Mouse (Mus musculus) kidney, adult 8-10 months (tissue): Measurements from ENCODE around the gene Aldh8a1.
A peak's percentile ranks its signal among the peaks of the same experiment; 100 is the strongest.

Experiments
- DNase-seq, 2 experiments: peaks; one replicate each; pipeline ENCODE4 v3.0.0; 2022

Gene Aldh8a1

DNA sequence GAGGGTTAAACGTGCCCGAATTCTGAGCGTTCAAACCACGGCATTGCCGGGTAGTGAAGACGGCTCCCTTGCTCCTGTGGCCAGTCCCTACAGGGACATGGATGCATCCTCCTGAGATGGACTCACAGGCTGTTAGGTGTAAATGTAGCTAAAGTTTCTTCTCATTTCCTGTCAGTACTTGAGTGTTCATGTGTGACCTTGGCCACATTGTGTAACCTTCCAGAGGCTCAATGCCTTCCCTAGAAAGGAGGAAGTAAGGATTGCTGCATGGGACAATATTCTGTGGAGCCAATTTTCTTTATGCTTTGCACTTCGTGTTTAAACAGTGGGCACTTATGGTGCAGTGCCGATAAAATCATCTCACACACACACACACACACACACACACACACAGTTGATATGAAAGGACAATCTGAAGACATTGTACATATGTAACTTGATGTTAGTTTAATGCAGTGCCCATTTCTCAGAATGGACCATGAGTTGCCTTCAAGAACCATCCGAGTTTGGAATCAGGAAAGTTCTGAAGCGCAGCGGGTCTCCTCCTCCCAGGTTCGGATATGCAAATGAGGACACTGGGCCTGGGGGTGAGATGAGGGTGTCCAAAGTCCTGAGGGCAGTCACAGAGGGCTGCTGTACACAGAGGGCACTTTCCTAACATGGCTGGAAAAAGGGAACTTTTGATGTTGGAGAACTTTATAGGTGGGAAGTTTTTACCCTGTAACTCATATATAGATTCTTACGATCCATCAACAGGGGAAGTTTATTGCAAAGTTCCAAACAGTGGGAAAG lies at the start of gene Aldh8a1:
TSS of gene Aldh8a1 (plus strand) at position 610 of the 792 bp plus-strand sequence.
- DNase-seq = peak; percentile 73 to 77

DNA sequence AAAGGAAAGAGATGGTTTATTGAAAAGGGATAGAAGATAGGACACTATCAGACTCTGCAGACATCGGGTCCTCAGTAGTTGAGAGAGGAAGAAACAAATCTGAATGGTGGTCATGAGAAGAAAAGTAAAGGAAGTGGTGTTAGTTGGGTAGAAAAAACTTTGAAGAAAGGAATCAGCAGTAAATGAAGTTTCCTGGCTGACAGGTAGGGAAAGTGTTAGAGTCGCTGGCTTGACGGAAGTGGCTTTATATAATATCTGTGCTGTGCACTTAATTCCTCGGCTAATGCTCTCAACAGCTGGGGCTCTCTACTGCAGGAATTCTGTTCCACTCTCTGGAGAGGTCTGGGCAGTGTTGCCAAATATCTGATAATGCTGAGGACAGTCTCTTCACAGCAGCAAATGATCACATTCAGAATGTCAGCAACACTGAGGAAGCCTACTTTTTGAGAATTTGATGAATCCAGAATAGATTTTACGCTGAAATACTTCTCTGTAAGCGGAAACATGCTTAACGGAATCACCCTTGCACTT lies 49.4 kb upstream of the Aldh8a1 start:
- no peak for DNase-seq

DNA sequence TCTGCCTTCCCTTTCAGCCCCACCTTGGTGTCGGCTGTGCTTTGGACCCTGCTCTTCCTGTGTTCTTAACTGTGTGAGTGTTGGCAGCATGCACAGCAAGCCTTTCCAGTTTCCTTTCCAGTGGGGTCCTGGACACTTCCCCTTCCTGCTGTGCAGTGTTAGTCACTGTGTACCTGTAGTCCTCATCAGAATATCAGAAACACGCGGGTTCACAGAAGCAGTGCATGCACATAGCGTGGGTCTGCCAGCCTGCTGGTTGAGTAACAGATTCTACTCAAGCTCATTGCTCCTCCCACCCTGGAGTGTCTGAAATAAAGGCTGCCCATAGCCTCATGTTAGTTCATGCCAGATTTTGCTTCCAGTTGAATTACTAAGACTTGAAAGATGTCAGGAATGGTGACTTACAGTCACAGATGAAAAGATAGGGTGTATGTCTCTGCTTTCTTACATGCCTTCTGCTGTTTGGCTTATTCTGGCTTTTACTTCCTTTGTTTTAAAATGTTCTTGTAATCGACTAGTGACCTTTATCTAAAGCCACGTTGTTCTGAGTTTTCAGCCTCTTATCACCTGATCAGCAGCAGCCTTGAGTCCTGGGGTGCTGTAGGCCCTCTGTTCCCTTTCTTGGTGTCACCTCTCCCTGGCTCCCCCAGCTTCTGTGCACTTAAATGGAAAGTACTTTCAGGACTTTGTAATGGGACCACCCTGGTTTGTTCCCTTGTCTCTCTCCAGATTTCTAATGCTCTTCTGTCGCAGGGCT lies 42.6 kb upstream of the Aldh8a1 start:
- no peak for DNase-seq

DNA sequence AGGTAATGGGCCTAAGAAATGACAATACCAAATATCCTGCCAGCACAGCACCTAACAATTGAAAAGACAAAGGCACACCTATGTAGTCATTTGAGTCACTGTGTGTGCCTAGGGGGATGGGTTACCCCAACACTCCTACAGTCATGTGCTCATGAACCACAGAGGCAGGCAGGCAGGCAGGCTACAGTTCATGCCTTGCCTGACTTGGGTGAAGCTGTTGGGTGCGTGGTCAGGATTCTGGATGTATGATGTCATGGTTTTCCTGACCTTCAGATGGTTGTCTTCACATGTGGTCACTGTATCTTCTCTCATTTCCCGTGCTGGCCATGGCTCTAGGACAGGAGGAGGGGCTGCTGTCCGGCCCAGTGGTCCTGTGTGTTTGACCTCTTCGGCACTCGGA lies 41.6 kb upstream of the Aldh8a1 start:
- no peak for DNase-seq

DNA sequence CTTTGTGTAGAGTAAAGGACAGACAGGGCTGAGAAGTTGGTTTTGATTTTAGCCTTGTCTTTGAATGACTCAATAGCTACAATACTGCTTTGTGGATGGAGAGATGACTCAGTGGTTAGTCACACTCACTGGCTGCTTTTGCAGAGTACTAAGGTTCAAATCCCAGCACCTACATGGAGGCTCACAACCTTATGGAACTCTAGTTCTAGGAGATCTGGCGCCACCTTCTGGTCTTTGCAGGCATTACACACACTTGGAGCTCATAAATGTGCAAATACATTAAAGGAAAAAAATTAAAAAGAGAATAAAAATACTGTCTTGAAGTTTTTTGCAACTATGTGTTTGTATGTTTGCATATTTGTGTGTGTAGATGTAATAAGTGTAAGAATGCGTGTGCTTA lies 39.9 kb upstream of the Aldh8a1 start:
- DNase-seq = peak in 1 of 2 experiments; percentile 41

DNA sequence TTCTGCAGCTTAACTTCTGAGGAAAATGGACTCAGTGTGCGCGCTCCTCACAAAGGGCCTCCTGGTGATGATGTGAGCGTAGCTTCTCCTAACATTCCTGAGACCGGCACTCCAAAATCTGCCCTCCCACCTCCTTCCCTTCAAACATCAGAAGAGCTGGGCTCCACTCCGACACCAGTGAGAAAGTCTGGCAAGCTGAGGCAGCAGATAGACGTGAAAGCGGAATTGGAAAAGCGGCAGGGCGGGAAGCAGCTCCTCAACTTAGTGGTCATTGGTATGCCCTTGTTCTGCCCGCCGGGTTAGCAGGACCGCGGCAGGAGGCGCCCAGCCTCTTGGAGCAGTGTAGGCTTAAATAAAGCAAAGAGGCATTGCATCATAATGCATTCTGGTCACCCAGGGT lies 35.4 kb upstream of the Aldh8a1 start:
- no peak for DNase-seq

DNA sequence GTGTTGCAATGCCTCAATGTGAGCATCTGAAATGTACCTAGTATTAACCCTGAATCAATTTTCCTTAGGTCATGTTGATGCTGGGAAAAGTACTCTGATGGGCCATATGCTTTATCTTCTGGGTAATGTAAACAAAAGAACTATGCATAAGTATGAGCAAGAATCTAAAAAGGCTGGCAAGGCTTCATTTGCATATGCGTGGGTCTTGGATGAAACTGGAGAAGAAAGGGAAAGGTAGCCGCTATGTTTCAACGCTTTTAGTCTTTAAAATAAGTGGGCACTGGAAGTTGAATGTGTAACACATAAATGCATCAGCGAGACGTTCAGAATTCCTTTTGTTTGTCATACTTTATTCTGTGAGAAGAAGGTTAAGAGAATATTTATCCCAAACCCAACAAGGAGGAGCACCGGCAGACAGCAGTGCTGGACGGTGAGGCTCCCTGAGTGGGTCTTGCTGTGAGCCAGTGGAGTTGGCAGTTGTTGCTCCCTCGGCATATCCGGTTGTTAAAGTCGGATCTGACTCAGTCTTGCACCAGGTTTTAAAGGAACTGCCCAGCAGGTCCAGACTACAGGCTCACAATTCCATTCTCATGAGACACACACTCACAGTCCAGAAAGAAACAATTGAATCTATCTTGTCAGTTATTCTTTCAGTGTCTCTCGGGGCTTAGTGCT lies 34.6 kb upstream of the Aldh8a1 start:
- DNase-seq = no peak

DNA sequence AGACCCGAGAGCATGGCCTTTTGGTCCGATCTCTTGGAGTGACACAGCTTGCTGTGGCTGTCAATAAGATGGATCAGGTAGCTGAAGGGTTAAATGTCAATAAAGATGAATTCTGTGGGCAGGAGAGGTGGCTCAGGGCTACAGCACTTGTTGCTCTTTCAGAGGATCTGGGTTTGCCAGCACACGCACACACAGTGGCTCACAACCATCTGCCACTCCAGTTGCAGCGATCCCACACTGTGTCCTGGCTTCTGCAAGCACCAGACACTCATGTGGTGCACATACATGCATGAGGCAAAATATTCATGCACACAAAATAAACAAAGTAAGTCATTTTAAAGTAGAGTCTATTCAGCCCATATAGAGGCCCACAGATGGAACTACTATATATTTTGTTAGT lies 29.8 kb upstream of the Aldh8a1 start:
- no peak for DNase-seq

DNA sequence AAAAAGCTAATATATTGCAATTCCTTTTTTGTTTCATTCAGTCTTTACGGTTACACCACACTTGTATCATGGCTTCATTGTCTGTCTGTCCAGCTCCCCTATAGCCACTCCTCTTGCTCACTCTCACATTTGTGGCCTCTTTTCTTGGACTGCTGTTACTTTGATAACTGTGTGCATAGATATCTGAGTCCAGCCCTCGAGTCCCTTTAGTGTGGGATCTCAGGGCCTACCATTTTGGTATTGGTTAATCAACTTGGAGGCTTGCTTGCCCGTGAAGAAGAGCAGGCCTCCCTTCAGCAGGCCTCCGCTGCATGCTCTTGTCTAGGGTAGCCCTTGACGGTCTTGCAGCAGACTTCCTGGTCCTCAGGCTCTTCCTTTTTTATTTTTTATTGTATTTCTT lies 27.6 kb upstream of the Aldh8a1 start:
- DNase-seq = no peak

DNA sequence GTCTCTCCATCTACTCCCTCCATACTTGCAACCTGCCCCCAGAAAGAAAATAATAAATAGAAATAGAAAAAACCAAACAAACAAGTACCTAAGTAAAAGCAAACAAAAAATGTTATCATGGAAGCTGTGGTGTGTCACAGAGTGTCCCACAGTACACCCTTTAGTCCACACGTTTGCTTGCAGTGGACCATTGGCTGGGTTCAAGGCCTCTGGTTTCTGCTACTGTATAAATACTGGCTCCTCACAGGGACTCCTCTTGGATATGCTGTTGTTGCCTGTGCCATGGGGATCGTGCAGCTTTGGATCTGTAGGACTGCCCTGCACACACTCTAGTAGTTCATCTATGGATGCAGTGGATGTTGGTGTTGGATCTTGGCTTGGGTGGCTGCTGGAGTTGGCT lies 27.1 kb upstream of the Aldh8a1 start:
- no peak for DNase-seq

DNA sequence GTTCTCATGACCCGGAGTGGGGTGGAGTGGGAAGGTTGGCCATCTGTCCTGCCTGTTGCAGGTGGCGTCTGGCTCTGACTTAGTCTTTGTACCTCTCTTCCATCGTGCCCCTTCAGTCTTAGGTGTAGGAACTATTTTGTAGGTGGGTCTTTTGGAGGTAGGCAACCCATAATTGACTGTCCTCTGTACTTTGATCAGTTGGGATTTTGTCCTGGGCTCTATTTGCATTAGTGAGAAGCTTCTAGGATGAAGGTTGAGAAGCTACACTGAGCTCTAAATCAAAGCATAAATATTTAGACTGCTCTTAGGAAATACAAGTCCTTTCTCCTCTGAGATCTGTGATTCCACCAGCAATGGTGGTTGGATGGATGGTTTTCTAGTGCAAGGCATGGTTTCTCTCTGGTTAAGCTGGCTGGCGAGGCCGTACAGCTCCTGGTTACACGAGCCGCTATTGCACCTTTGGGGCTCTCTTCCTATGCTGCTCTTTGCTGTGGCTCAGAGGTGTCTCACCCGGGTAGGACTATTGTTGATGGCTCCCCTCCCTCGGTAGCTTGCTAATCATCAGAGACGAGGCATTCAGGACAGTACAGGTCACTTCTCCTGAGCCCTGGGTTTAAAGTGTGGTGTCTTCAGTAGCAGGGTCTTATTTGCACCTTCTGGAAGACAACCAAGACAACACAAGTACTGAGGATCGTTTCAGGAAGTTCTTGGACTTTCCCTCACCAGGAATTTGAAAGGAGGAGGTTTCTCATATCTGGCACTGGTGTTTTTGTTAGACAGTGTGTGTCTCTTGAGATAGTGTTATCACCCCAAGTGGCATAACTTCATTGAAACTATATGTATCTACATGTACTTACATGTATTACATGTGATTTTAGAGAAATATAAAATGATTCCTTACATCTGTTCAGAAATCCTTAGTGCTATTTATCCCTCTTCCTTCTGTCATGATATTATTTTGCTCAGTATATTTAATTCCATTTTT lies 26.3 kb upstream of the Aldh8a1 start:
- DNase-seq = no peak

DNA sequence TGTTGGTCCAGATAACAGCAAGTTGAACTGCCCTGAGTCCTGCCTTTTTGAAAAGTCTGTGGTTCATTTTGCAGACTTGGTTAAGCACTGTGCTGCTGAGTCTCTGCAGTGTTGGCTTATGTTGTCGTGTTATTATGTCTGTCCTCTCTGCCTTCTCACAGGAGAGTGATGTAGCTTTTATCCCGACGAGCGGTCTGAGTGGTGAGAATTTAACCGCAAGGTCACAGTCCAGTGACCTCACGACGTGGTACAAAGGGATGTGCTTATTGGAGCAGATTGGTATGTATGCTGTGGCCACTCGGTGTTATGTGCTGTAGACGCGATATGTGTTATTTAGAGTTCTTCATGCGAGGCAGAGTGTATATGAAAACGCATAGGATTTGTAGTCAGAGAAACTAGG lies 25.3 kb upstream of the Aldh8a1 start:
- no peak for DNase-seq

DNA sequence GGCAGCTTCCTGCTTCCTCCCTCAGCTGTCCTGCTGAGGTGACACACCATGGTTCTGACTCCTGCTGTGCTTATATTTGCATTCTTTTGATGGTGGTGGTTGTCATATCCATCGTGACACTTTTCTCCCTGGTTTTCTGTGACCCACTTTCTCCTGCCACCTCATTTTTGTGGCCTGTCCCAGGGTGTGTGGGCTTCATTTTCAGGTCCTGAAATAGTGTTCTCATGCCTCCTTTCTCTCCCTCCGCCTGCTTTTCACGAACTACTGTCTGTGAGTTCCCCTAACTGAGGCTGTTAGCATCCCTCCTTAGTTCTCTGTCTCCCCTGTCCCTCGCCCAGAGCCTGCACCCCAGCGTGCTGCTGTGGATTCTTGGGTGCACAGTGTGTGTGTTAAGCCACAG lies 23.2 kb upstream of the Aldh8a1 start:
- no peak for DNase-seq

DNA sequence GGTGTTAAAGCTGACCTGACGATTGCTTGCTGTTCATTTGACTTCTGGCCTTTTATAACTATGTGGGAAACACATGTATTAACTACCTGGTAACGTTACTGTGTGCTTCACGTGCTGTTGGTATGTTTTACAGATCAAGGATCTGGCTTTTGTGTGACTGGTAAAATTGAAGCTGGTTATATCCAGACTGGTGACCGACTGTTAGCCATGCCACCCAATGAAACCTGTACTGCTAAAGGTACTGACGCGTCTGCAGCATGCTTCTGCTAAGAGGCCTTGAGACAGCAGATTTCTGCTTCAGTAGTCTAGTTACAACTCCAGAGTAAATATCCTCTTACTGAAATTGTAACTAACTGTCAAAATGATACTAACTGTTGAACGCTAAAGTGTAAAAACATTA lies 22.6 kb upstream of the Aldh8a1 start:
- no peak for DNase-seq

DNA sequence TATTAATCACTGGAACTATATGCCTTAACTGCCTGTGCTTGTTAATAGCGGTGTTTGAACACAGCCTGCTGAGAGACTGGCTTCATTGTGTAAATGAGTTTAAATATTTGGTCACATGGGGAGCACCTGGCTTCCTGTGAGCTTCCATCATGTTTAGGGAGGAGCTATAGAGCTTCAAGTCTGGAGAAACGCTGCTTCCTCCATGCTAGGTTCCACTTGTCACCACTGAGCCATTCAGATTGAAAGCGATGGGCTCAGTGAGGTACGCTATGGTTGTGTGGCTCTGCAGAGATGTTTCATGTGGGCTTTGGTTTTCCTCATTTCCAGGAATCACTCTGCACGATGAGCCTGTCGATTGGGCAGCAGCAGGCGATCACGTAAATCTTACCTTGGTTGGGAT lies 19.1 kb upstream of the Aldh8a1 start:
- DNase-seq = no peak

DNA sequence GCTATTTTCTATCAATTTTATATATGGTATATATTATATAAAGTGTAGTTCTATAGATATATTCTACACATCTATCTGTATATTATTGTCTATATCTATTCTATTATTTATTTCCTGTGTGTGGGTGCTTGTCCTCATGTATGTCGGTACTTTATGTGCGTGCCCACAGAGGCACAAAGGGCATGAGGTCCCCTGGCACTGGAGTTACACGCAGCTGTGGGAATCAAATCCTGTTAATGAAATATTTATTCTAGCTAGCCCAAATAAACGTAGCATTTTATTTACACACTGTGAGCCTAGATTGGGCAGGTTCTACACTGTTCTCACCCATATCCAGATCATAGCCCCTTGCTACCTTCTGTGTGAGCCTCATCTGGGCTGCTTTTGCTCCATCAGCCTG lies 18.0 kb upstream of the Aldh8a1 start:
- DNase-seq = no peak

DNA sequence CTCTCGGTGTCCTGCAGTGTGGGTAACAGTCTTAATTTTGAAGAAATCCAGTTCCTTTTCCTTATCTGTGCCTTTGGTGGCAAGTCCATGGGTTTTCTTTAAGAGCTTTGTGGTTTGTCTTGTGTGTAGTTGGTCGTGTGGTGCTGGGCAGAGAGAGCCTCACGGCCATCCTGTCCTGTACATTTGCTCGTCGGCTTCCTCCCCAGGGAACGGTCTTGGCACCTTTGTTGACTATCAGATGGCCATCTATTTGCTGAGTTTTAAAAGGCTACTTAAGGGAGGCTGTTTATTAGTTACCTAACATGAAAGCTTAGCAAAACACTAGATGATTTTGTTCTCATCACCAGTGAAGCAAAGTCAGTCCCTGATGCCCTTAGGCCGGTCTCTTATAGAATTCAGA lies 15.2 kb upstream of the Aldh8a1 start:
- no peak for DNase-seq

DNA sequence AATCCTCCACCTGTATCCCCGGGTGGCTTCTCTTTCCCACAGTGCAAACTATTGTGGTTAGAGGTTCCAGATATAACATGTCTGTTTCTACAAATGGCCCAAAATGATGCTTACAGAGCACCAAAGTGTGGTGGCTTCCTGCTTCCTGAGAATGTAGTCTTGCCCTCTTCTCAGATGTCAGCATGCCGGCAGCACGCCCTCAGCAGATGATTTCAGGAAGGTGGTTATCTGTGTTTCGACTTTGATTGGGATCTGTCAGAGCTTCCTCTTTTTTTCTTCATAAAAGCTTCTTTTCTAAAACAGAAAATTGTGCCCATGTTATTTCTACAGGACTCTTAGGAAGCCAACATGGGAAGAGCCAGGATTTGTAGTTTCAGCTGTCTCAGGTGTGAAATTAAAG lies 13.8 kb upstream of the Aldh8a1 start:
- DNase-seq = no peak

DNA sequence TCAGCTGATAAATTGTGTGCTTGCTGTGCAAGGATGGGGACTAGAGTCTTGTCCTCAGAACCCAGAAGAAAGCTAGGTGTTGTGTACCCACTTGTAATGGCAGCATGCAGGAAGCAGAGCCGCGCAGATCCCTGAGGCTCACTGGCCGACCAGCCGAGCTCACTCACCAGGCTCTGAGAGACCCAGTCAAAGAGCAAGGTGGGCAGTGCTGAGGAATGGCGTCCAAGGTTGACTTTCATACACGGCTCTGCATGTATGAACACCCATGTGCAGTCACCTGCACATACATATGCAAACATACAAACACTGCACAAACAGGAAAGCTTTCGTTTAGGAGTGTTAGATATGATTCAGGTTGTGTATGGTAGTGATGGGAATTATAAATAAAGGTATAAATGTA lies 12.1 kb upstream of the Aldh8a1 start:
- no peak for DNase-seq

DNA sequence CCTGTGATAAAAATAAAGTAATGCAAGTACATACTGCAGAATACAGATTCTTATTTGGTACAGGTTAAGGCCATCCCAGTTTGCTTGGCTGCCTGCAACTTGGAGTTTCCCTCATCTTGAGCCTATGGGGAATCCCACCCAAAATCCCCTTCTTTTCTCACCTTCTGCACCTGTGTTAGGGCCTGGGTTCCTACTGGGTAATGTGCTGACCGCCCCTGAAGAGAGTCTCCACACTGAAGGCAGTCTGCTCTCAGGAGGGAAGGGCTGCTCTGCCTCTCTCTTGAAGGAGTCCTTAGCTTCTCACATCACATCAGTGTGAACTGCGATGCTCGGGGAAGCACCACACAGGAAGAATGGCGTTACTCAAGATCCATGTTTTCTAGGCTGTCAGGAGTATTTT lies 11.2 kb upstream of the Aldh8a1 start:
- DNase-seq = no peak

DNA sequence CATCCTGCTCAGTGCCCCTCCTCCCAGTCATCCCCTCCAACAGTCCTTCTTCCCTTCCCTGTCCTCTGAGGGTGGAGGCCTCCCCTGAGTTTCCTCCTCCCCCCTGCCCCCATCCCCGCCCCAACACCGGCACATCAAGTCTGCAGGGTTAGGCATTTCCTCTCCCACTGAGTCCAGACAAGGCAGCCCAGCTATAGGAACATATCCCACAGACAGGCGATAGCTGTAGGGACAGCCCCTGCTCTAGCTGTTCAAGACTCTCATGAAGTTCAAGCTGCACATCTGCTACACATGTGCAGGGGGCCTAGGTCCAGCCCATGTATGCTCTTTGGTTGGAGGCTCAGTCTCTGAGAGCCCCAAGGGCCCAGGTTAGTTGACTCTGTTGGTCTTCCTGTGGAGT lies 10.6 kb upstream of the Aldh8a1 start:
- no peak for DNase-seq

DNA sequence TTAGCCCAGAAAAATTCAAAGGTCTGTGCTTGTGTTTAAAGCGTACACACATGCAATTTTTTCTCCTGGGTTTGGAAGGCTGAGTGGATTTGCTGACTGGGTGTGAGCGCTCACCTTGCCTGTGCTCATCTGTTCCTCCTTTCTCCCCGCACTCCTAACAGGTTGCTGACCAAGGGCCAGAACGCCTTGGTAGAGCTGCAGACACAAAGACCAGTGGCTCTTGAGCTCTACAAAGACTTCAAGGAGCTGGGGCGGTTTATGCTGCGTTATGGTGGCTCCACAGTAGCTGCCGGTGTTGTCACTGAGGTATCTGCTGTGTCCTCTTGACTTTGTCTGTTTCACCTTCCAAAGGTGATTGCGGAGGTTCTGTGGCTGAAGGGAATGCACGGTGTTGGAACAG lies 9.6 kb upstream of the Aldh8a1 start:
- no peak for DNase-seq
